ENCODE assay signal across 8 mouse cellular contexts in the genomic region with DNA sequence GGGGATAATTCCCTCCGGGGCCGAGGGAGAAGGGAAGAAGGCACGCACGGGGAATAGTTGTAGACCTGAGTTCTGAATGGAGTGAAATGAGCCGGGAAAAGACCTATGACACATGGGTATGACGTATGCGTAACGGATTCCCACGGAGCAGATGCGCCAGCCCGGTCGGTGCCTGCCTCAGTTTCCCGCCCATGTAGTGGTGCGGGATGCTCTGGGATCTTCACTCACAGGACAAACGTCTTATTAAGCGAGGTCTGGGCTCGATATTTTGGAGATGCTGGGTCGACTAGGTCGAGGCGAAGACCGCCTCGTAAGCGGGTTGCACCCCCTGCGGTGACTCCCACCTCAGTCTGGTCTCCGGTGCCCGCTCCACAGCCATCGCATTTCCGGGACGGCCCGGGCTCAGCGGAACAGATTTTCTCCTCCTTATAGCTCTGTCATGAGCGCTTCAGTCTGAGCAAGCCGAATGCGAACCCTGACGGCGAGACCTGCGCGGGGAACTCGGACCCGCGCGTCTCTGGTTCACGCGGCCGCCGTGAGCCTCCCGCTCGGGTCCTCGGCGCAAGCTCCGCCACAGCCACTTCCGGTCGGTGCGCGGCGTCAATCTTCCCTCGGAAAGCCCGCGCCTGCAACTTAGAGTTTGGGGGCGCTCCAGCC. TPM values are rescaled to one million over a fixed set of nuclear protein-coding genes. Genes with fewer than 3 reads are reported as not detected.
DNase-seq lines count a peak whose midpoint lies in the region; ATAC-seq and TF ChIP-seq lines count a peak whose summit lies in the region.

TSS of gene Zdhhc6 (minus strand) at position 581 of the 657 bp plus-strand sequence.

- peak within 1 kb of the TSS; percentile 97 for H3K4me2 ChIP-seq in hindbrain, postnatal 0 days (ENCODE audit: low read depth, low read length)

- H3K27ac ChIP-seq in hindbrain, postnatal 0 days = peak within 1 kb of the TSS; percentile 73

- no peaks in the 10 kb centered on the region for H3K9me3 ChIP-seq in hindbrain, postnatal 0 days (ENCODE audit: low read length)

- H3K4me3 ChIP-seq in hindbrain, postnatal 0 days (ENCODE audit: low read length) = peak within 1 kb of the TSS; percentile 69

- peak within 1 kb of the TSS; percentile 81 for H3K9ac ChIP-seq in hindbrain, postnatal 0 days (replicated peaks; ENCODE audit: low read length)

- peaks cover 4% of the 10 kb centered on the region; the same call in 1 of the 2 replicates for H3K4me1 ChIP-seq in hindbrain, postnatal 0 days (ENCODE audit: insufficient read depth, low read length)

- DNase-seq in adrenal gland, adult 18-20 months (ENCODE audit: low spot score in 2 of 2) = peak; percentile 85 to 87
- DNase-seq in embryo, embryonic 10.5 days (ENCODE audit: low spot score) = peak; percentile 80
- DNase-seq in gastrocnemius, postnatal 14 days = peak; percentile 81
- DNase-seq in hindbrain, postnatal 0 days (ENCODE audit: low spot score) = peak; percentile 87
- DNase-seq in left cerebral cortex, adult 18-20 months (ENCODE audit: low spot score in 2 of 2) = peak; percentile 85
- DNase-seq in lung, postnatal 4 days = peak; percentile 89
- peak; percentile 86 for DNase-seq in right cerebral cortex, postnatal 14 days
- DNase-seq in urinary bladder, postnatal 36 days (ENCODE audit: low spot score in 2 of 2) = peak; percentile 76 to 79

- no peak for TF ChIP-seq CTCF in hindbrain, postnatal 0 days (IDR thresholded peaks at IDR 0.05; ENCODE audit: low read depth)

- peaks cover under 1% of the 10 kb centered on the region for H3K36me3 ChIP-seq in hindbrain, postnatal 0 days (ENCODE audit: insufficient read depth, low read length)

- under 1% methylated on average over 59 of the region's 60 CpGs for WGBS in hindbrain, postnatal 0 days

- intact Hi-C loops in gastrocnemius, postnatal 14 days (cut with DNase I; ENCODE audit: low total_unique reads) = no loop called here

- no peaks in the 10 kb centered on the region for H3K27me3 ChIP-seq in hindbrain, postnatal 0 days (ENCODE audit: insufficient read depth, low read length)

- ATAC-seq in hindbrain, postnatal 0 days = peak; percentile 87

RNA-seq across cellular contexts. Expression of gene Zdhhc6, which starts in this region (rescaled TPM):
- 10 to 100 TPM; 36.4 to 37.1 TPM for total RNA-seq in adrenal gland, adult 18-20 months (2021)
- total RNA-seq in gastrocnemius, postnatal 14 days (2021) = 10 to 100 TPM; 14.9 to 18.3 TPM
- total RNA-seq in hindbrain, postnatal 0 days (2014; rRNA removed) = 31.6 and 38.3 TPM in 2 replicates
- polyA plus RNA-seq in hindbrain, postnatal 0 days (2015; fragmentation: Nextera tagmentation; extraction: Ambion mirVana) = 56.8 and 58.5 TPM in 2 replicates
- total RNA-seq in left cerebral cortex, adult 18-20 months (2021) = 10 to 100 TPM; 27.4 to 27.8 TPM

Comparison
In these comparisons a context has a peak if more than half of its experiments do, and no peak if none do; other contexts are left out.
1. Peak in every context shown above with its lines: DNase-seq, ATAC-seq, H3K4me3 ChIP-seq and H3K27ac ChIP-seq.